Mouse (Mus musculus): ENCODE data around the gene Icam5. TPM values are rescaled to one million over a fixed set of nuclear protein-coding genes. Genes with fewer than 3 reads are reported as not detected.
A peak's percentile ranks its signal among the peaks of the same experiment; 100 is the strongest.

Gene Icam5
- total RNA-seq, 1 experiment, result 1.4 TPM

DNA sequence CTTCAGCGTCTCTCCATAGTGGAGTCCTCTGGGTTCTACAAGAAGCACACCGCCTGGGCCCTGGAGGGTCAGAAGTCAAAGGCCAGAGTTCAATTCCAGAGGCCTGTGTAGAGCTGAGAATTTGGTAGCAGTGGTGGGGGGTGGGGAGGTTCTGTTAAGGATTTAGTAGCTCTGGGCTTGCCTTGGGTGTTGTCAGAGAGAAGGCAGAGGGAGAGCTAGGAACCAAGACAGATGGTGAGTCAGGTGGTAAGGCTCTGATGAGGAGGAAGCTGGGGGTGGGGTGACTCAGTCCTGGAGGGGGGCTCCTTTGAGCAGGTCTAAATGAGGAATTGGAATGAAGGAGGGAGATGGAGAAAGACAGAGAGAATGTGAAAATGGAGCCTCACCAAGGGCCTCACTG, 31.1 kb downstream of the Icam5 start:
- H3K9ac ChIP-seq (ENCODE audit: insufficient read depth, low read depth, low read length, poor library complexity, severe bottlenecking), result peak overlapping the region; percentile 35; the same call in 1 of the 2 replicates
- peaks cover 14% of the 10 kb centered on the region; the same call in 1 of the 2 replicates for H3K36me3 ChIP-seq (ENCODE audit: control insufficient read depth, insufficient read depth, low read length, poor library complexity, severe bottlenecking)
- H3K9me3 ChIP-seq (ENCODE audit: control insufficient read depth, insufficient read depth, low read depth, low read length), result no peaks in the 10 kb centered on the region
- H3K27ac ChIP-seq (ENCODE audit: insufficient read depth, low read depth, low read length, poor library complexity, severe bottlenecking), result peak overlapping the region; percentile 25; the same call in 1 of the 2 replicates
- peaks cover 0 to 6% of the 10 kb centered on the region in 2 experiments; a peak in 1 of 4 replicates for H3K4me1 ChIP-seq (ENCODE audit: control insufficient read depth in 2 of 2, insufficient read depth in 2 of 2, low read length in 2 of 2, poor library complexity in 1 of 2)
- no peak overlapping the region for H3K4me3 ChIP-seq (ENCODE audit: insufficient read depth in 1 of 2, low read depth in 1 of 2, low read length in 2 of 2, poor library complexity in 1 of 2, severe bottlenecking in 1 of 2)
- TF ChIP-seq HCFC1 (IDR thresholded peaks at IDR 0.05; ENCODE audit: borderline replicate concordance, insufficient read depth, low read length) (no peak), CHD2 (IDR thresholded peaks at IDR 0.05; ENCODE audit: low read depth, low read length) (no peak), ZNF384 (IDR thresholded peaks at IDR 0.05; ENCODE audit: low read depth, low read length) (no peak), MAFK (IDR thresholded peaks at IDR 0.05; ENCODE audit: insufficient read depth, low read depth, low read length) (no peak), ZC3H11A (IDR thresholded peaks at IDR 0.05; ENCODE audit: borderline replicate concordance, low read depth, low read length) (no peak)
- DNase-seq (ENCODE audit: low read depth, low spot score), result no peak
- in situ Hi-C loops (cut with MboI; ENCODE audit: low sequenced_read_pairs in 2 of 2, unreplicated experiment in 2 of 2), result no loop called here

DNA sequence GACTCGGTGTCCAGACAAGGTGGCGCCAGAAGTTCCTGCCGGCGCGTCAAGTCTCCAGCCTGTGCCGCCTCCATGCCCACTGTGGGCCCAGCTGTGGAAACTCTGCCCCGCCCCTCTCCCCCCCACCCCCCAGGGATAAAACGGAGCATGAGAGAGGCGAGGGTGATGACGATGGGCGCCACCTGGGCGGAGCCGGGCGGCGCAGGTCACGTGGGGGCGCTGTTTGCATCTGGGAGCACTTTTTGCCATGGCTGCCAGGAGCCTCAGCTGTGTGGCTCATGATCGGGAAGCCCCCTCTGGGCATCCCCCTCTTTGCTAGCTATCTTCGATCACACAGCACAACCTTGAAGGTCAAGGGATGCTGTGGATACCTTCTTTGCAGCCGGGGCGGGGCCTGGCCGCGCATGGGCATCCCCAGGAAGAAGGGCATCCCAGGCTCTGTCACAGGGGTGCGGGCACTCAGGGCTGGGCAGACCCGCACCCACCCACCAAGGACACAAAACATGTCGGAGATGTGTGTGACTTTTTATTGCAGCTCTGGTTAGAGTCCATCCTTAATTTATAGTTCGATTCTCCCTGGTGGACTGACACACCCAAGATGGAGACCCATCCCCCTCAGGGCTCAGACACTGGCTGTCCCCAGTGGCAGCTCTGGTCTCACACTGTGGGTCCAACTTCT, 35.3 kb downstream of the Icam5 start, which contains the start of gene Zglp1:
TSS of gene Zglp1 (minus strand) at position 88 of the 679 bp plus-strand sequence.
- H3K36me3 ChIP-seq (ENCODE audit: control insufficient read depth, insufficient read depth, low read length, poor library complexity, severe bottlenecking), result peaks cover 26% of the 10 kb centered on the region; the same call in 1 of the 2 replicates
- peak within 1 kb of the TSS; percentile 56 to 57 for H3K4me3 ChIP-seq (ENCODE audit: insufficient read depth in 1 of 2, low read depth in 1 of 2, low read length in 2 of 2, poor library complexity in 1 of 2, severe bottlenecking in 1 of 2)
- H3K9ac ChIP-seq (ENCODE audit: insufficient read depth, low read depth, low read length, poor library complexity, severe bottlenecking), result peak within 1 kb of the TSS; percentile 21; the same call in 1 of the 2 replicates
- TF ChIP-seq ZNF384 (IDR thresholded peaks at IDR 0.05; ENCODE audit: low read depth, low read length), result no peak
- TF ChIP-seq ZC3H11A (IDR thresholded peaks at IDR 0.05; ENCODE audit: borderline replicate concordance, low read depth, low read length), result no peak
- TF ChIP-seq MAFK (IDR thresholded peaks at IDR 0.05; ENCODE audit: insufficient read depth, low read depth, low read length), result no peak
- no peak for TF ChIP-seq CHD2 (IDR thresholded peaks at IDR 0.05; ENCODE audit: low read depth, low read length)
- no peak for TF ChIP-seq HCFC1 (IDR thresholded peaks at IDR 0.05; ENCODE audit: borderline replicate concordance, insufficient read depth, low read length)
- no peak within 1 kb of the TSS for H3K27ac ChIP-seq (ENCODE audit: insufficient read depth, low read depth, low read length, poor library complexity, severe bottlenecking)
- in situ Hi-C loops (cut with MboI; ENCODE audit: low sequenced_read_pairs in 2 of 2, unreplicated experiment in 2 of 2), result no loop called here
- DNase-seq (ENCODE audit: low read depth, low spot score), result no peak
- H3K9me3 ChIP-seq (ENCODE audit: control insufficient read depth, insufficient read depth, low read depth, low read length), result no peaks in the 10 kb centered on the region
- peaks cover 0 to 6% of the 10 kb centered on the region in 2 experiments; a peak in 1 of 4 replicates for H3K4me1 ChIP-seq (ENCODE audit: control insufficient read depth in 2 of 2, insufficient read depth in 2 of 2, low read length in 2 of 2, poor library complexity in 1 of 2)

DNA sequence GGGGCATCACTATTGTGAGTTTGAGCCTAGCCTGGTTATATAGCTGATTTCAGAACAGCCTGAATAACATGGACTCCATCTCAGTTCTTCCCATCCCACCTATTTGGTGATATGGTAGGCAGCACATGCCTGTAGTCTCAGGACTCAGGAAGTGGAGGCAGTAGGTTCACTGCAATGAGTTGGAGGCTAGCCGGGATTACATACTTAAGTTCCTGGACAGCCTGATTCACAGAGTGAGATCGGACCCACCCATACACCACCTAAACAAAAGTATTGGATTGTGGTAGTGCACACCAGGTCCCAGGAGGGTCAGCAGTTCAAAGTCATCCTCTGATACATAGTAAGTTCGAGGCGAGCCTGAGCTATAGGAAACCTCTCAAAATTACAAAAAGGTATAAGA, 40.8 kb downstream of the Icam5 start:
- TF ChIP-seq MAFK (IDR thresholded peaks at IDR 0.05; ENCODE audit: insufficient read depth, low read depth, low read length) (no peak), ZC3H11A (IDR thresholded peaks at IDR 0.05; ENCODE audit: borderline replicate concordance, low read depth, low read length) (no peak), ZNF384 (IDR thresholded peaks at IDR 0.05; ENCODE audit: low read depth, low read length) (no peak), HCFC1 (IDR thresholded peaks at IDR 0.05; ENCODE audit: borderline replicate concordance, insufficient read depth, low read length) (no peak), CHD2 (IDR thresholded peaks at IDR 0.05; ENCODE audit: low read depth, low read length) (no peak)
- no peaks in the 10 kb centered on the region for H3K4me1 ChIP-seq (ENCODE audit: control insufficient read depth in 2 of 2, insufficient read depth in 2 of 2, low read length in 2 of 2, poor library complexity in 1 of 2)
- H3K9ac ChIP-seq (ENCODE audit: insufficient read depth, low read depth, low read length, poor library complexity, severe bottlenecking), result peak overlapping the region; percentile 94
- H3K4me3 ChIP-seq (ENCODE audit: insufficient read depth in 1 of 2, low read depth in 1 of 2, low read length in 2 of 2, poor library complexity in 1 of 2, severe bottlenecking in 1 of 2), result peak overlapping the region; percentile 89 to 92
- H3K27ac ChIP-seq (ENCODE audit: insufficient read depth, low read depth, low read length, poor library complexity, severe bottlenecking), result peak overlapping the region; percentile 72; the same call in 1 of the 2 replicates
- H3K36me3 ChIP-seq (ENCODE audit: control insufficient read depth, insufficient read depth, low read length, poor library complexity, severe bottlenecking), result peaks cover 39% of the 10 kb centered on the region
- DNase-seq (ENCODE audit: low read depth, low spot score), result peak; percentile 16
- no peaks in the 10 kb centered on the region for H3K9me3 ChIP-seq (ENCODE audit: control insufficient read depth, insufficient read depth, low read depth, low read length)
- in situ Hi-C loops (cut with MboI; ENCODE audit: low sequenced_read_pairs in 2 of 2, unreplicated experiment in 2 of 2), result no loop called here

DNA sequence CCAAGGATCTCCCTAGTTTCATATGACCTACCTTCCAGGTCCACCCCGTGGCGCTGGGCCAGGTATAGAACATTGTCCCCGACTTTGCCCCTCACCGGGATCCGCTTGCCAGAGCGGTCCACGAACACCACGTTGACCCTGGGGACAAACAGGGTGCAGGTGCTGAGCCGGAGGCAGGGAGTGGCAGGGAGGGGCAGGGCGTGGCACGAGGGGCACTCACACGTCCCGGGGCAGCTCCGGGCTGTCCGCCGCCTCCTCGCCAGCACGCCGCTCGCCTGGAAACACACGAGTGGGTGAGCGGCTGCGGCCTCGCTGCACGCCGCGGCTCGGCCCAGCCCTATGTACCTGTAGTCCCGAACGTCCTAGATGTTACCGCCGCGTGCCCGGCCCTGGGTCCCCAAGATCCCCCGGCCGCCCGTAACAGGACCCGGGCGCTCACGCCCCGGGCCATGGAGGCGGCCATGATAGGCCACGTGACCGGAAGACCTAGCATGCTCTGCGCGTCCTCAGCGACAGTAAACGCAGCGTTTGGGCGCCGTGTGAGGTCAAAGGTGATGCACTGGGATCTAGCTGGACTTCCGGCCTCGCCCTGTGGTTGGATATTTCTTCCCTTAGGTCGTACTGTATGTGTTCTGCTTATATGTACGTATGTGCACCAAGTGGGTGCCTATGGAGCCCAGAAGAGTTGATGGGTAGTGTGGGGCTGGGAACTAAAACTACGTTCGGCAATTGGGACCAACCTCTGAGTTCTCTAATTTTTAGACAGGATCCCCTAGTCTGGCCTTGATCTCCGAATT, 41.4 kb downstream of the Icam5 start, which contains the start of the genes Gm49373 and Fdx1l:
TSS of gene Gm49373 (minus strand) at position 53 of the 797 bp plus-strand sequence.
TSS of gene Fdx1l (minus strand) at position 571 of the 797 bp plus-strand sequence.
- H3K9me3 ChIP-seq (ENCODE audit: control insufficient read depth, insufficient read depth, low read depth, low read length), result no peaks in the 10 kb centered on the region
- peak within 1 kb of the TSS; percentile 72 for H3K27ac ChIP-seq (ENCODE audit: insufficient read depth, low read depth, low read length, poor library complexity, severe bottlenecking)
- H3K4me3 ChIP-seq (ENCODE audit: insufficient read depth in 1 of 2, low read depth in 1 of 2, low read length in 2 of 2, poor library complexity in 1 of 2, severe bottlenecking in 1 of 2), result peak within 1 kb of the TSS; percentile 89 to 92
- TF ChIP-seq HCFC1 (IDR thresholded peaks at IDR 0.05; ENCODE audit: borderline replicate concordance, insufficient read depth, low read length) (peak; percentile 81), CHD2 (IDR thresholded peaks at IDR 0.05; ENCODE audit: low read depth, low read length) (peak; percentile 42; the same call in 1 of the 2 replicates), ZNF384 (IDR thresholded peaks at IDR 0.05; ENCODE audit: low read depth, low read length) (no peak), ZC3H11A (IDR thresholded peaks at IDR 0.05; ENCODE audit: borderline replicate concordance, low read depth, low read length) (no peak), MAFK (IDR thresholded peaks at IDR 0.05; ENCODE audit: insufficient read depth, low read depth, low read length) (no peak)
- no peaks in the 10 kb centered on the region for H3K4me1 ChIP-seq (ENCODE audit: control insufficient read depth in 2 of 2, insufficient read depth in 2 of 2, low read length in 2 of 2, poor library complexity in 1 of 2)
- peaks cover 37% of the 10 kb centered on the region for H3K36me3 ChIP-seq (ENCODE audit: control insufficient read depth, insufficient read depth, low read length, poor library complexity, severe bottlenecking)
- H3K9ac ChIP-seq (ENCODE audit: insufficient read depth, low read depth, low read length, poor library complexity, severe bottlenecking), result peak within 1 kb of the TSS; percentile 94
- in situ Hi-C loops (cut with MboI; ENCODE audit: low sequenced_read_pairs in 2 of 2, unreplicated experiment in 2 of 2), result no loop called here
- DNase-seq (ENCODE audit: low read depth, low spot score), result peak; percentile 69
